Mouse (Mus musculus) urinary bladder, postnatal 10 days (tissue): Measurements from ENCODE around the gene Sorcs1.

ENCODE experiments used
- DNase-seq: peaks from one replicate; pipeline ENCODE4 v3.0.0; 2022; ENCODE audit warnings: low spot score

The Sorcs1 gene

DNA sequence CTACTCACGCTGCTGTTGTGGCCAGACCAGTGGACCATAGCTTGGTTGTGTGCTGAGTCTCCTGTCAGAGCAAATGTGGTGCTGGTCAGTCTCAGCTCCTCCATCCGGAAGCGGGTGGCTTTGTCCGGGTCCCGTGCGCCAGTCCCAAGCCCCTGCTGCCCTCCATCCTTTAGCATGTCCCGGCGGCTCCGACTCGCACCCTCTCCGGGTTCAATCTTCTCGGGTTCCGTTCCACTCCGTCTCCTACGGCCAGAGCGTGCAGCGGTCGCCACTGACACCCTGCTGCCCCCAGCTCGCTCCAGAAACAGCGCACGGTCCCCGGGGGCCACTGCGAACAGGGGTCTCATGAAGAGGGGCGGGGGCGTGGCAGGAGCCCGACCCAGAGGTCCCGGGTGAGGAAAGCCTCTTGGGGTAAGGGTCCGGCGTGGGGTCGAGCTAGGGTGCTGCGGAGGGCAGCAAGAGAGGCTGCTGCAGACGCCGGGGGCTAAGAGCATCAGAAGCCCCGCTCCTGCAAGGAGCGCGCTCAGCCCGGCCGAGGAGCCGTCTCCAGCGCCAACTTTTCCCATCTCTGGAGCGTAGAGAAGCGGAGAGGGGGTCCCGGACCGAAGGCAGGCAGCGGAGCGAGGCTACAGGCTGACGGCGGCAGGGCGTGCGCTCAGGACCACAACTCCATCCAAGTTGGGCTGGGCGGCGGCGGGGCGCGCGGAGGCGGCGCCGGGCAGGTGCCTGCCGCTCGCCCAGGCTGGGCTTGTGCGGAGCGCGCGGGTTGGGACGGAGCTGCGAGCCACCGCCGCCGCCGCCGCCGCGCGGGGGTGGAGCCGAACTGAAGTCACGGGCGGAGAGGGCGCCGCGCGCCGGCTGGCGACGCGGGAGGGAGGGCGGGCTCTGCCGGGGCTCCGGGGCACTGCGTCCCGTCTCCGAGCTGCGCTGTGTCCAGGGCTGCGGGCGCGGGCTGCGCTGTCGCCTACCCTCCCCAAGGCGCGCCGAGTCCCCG is at the start of gene Sorcs1:
TSS of gene Sorcs1 (minus strand) at position 744 of the 994 bp plus-strand sequence.
- DNase-seq: no peak

DNA sequence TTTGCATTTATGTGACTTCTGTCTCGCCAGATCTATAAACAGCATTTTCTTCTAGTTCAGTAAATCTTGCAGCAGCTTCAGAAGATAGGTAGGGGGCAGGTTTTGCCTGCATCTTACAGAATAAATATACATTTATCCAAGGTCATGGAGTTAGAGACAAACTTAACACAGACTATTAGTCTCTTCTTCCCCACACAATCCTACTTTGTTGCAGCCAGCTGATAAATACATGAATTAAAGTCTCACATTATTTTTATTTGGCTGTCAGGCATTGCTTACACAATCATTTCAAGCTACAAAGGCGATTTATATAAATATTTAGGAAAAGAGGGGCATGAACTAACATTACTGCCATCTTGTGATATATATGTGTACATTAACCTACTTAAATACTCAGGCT is 4.8 kb upstream of the Sorcs1 start:
- no peak for DNase-seq

DNA sequence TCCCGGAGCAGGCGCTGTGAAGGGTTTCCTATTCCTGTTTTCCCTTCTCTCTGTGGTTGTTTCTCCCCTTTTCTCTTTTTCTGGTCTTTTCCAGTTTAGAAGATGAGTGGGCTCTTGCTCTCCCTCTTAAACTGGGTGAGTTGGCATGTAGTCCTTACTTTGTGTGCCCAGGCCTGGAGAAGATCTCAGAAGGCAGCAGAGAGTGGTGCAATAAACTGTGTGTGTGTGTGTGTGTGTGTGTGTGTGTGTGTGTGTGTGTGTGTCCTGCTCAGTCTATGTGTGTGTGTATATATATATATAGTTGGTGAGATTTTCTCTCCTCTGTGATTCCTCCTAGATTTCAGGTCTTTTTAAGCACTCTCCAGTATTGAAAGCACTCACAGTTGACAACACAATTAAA is 500 bp upstream of the Sorcs1 start:
- no peak for DNase-seq

DNA sequence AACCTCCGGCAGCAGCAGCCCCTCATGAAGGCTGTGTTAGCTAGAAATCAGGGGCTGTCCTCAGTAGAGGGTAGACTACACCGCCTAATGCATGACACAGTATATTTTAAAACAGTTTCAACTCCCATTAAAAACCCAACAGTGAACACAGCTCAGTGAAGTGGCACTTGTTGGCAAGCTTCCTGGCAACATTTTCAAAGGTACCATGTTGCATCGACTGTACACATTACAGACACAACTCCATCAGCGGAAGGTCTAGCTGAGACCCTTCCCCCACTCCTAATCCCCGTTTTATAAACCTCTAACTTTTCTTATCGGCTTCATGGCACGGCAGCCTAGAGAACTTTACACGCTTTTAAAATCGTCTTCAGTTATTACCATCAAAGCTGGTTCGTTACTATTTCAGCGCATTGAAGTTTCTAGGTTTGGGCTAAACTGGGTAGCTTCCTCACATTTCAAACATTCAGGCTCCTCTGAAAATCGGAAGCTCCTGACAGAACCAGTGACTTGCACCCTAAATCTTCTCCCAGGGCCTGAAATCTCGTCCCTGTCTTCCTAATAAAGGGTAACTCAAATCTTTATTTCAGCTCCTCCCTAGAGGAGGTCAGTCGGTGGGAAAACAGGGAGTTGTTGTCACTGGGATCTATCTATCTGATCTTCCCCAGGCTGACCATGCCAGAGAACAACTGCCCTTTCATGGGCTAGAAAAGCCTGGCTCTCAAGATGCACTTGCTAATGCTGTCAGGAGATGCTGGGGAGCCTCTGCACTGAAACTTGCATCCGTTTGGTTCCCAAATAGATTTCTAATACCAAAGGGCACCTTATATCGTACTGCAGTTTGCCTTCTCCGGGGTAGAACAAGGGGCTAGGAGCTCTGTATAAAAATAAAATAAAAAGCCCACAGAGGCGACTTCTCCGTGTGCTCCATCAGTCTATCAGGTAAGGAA is 1.6 kb downstream of the Sorcs1 start:
- DNase-seq: no peak

DNA sequence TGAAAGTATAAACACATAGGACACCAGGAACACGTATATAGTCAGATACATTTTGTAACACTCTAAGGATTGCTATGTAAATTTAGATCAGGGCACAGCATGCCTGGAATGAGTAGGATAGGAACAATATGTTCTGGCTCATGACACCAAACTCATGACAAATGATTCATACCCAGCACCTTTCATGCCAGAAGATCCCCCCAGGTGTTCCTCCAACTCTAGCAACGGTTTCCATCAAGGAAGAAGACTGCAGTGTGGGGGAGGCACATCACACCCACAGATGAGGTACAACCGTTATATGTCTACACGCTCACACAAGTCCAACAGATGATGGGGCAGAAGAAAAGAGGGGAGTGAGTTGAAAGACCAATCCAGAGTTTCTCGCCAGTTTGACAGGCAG is 3.5 kb downstream of the Sorcs1 start:
- no peak for DNase-seq

DNA sequence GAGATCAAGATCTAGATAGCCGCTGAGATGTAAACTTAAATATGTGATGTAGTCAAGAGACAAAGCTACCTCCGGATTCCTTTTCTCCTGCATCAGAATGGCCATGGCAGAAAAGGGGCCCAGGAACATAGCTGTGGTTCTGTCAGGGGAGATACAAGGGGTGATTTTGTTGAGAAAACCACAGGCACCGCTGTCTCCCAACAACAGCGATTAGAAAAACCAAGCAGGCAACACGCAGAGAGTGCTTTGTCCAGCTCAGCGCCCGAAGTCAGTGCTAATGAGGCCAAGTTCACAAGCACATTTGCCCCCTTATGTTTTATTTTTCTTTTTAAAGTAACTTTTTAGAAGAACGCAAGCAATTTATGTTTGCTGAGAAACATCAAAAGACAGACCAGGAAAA is 10.9 kb downstream of the Sorcs1 start:
- no peak for DNase-seq

DNA sequence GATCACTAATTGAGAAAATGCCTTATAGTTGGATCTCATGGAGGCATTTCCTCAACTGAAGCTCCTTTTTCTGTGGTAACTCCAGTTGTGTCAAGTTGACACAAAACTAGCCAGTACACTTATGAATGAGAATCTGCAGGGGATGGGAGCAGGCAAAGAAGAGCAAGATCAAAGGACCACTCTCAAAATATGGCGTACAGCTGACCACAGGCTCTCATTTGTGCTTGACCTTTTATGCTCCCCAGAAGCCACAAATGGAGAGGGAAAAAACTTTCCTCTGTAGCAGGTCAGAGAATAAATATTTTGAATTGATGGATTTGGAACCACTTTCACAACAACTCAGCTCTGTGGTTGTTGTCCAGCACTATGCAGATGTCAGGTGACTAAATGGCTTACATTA is 14.1 kb downstream of the Sorcs1 start:
- no peak for DNase-seq

DNA sequence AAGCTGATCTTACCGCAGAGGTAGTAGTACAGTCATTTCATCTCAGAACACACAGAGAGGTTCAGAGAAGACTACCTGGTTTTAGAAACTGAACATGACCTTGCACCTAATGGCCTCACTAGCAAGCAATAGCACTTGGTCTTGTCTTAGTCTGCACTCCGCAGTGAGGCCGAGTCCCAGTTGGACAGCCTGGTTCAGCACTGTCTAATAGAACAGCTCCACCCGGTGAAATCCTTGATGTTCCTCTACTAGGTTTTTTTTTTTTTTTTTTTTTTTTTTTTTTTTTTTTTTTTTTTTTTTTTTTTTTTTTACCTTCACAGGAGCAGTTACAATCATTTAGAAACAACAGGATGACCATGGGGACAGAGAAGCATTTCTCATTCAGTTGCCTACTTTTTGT is 19.3 kb downstream of the Sorcs1 start:
- no peak for DNase-seq

DNA sequence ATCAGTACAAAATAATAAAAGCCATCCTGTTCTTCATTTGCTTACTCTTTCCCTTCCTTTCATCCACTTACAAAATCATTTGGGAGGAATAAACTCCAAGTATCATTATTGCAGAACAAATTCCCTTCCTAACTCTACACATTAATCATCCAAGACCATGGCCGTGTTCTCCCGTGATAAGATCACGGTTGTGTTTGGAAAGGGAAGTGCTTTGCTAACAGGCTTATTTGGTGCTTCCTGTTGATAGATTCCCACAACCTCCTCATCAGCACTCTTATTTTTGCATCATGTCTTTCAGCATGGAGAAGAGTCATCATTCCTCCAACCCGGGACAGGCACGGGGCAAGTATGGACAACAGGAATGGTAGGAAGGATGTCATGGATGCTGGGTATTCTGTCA is 25.7 kb downstream of the Sorcs1 start:
- no peak for DNase-seq

DNA sequence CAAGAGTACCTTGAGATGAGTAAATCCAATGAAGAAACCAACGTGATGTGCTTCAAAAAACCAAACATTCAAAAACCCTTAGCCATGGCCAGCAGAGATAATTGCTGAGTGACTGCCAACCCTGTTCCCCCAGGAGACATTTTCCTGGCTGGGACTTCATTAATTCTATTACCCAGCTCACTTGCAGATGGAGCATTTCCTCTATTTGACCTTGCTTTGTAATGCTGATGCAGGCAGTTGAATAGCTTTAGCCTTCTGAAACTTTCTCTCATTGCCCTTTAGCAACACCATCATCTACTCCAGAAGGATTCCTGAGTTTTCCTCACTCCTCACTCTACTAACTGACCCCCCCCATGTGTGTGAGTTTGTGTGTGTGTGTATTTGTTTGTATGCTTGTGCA is 34.6 kb downstream of the Sorcs1 start:
- no peak for DNase-seq

DNA sequence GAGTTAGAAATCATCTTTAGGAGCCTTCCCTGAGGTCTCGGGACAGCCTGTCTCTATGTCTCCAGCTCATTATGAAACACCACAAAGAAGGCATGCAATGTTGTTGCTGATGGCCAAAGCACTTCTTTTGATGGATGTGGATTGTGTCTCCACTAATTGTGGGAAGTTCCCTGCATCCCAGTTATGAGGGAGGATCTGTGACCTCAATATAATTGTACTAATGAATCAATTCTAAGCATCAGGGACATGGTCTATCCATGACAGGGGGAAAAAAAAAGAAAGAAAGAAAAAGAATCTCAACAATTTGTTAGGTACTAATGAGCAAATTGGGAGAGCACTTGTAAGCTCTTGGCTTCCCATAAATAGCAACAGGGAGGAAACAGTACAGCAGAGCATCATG is 36.3 kb downstream of the Sorcs1 start:
- no peak for DNase-seq

DNA sequence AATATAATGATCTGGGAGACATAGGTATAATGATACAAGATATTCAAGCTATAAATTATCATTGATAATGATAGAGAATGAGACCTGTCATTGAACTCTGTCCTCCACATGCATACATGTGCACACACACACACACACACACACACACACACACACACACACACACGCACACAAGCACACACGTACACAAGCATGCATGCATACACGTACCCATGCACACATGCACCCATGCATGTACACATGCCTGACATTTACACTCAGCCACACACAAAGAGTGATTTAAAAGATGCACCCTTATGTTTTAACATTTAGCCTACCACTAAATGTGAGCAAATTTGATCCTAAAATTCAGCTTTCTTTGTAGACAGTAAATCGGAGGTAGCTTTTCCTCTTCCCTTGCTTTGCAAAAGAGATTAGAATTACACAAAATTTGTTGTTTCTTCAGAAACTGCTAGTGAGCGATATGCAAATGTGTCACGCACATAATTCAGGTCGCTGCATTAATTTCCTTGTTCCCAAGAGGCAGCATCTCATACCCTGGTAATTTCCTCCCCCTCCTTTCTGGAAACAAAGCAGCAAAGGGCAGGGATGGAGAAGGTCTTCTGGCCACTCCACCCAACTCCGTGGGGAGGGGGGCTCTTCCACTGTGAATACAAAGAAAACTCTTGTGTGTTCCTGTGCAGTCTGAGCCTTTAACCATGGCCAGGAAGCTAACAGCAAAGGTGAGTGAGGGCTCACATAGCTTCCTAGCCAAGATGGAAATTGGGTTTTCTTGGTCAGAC is 38.0 kb downstream of the Sorcs1 start:
- DNase-seq: no peak

DNA sequence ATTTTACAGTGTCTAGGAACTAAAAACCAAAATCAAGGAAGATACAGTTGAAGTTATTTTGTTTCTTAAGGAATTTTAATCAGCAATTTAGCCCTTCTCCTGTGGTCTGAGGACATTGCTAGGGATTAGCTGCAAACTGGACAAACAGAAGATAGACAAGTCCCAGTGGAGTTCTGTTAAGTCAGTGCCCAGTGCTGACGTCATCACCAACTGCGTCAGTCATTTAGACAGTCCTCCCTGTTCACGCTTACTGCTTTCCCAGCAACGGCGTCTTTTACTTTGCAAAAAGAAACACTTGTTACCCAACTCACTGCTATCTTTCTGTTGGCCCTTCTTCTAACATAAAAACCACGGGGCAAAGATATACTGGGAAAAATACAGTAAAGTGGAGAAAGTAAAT is 40.3 kb downstream of the Sorcs1 start:
- no peak for DNase-seq

DNA sequence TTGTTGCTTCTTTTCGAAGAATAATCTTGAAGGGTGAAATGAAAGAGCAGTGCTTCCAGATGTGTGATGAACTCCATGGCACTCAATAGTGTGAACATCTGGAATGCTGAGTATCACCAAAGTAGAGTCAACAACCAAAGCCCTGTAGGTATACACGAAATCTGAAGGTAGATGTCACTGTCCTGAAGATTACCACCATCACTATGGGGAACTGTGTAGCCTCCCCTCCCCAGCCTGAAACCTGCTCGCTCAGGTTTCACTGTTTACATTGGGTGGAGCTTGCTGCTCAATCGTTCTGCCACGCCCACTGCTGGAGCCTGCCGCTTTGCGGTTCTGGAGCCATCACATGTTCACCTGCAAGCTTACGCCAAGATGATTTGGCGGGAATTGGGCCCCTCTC is 64.4 kb downstream of the Sorcs1 start:
- no peak for DNase-seq

DNA sequence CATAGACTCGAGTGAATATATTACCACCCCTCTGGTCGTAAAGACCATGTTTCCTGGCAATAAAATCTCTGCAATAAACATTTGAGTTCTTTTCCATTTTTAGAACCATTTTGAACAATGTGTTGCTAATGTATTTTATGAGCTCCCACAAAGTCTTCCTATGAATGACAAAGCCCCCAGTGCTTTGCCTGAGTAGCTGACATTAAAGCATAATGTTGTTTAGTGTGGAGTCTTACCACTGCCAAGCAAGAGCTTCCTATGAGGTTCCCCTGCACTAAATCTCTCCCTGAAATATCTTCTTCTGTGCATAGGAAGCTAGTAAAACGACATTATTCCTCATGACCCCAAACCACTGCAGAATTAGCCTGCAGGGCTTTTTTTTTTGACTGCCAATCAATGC is 66.8 kb downstream of the Sorcs1 start:
- DNase-seq: no peak

DNA sequence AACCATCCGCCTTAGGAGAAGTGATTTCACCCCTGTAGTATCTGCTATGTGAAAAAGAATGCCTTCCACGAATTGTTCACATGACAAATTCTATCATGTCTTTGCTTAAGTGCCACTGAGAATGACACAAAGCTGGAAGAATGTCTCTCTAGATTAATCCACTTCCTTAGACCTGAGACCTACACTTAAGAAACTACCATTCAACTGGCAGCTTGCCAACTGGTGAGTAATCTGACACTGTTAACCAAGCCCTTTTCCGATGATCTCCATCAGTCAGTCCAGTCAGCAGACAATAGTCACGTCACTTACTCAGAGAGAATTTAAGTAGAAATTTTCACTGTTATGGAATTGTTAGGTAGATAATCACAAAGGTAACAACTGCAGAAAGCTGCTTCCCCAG is 74.6 kb downstream of the Sorcs1 start:
- DNase-seq: no peak

DNA sequence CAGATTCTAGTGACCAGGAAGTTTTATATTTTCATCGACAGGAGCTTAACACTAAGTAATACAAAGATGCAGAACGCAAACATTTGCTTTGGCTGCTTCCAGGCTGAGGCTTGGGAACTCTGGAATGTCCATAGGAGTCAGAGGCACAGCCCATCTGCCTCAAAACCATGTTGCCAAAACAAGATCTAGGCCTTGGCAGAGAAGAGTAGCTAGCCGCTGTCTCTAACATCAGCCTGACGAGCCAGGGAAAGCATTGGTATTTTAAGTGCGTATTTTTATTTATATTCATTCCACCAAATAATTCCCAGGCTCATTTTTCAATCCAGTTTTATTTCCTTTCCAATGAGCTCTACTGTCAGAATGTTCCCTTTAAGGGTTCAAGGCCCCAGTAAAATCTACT is 75.1 kb downstream of the Sorcs1 start:
- DNase-seq: no peak

DNA sequence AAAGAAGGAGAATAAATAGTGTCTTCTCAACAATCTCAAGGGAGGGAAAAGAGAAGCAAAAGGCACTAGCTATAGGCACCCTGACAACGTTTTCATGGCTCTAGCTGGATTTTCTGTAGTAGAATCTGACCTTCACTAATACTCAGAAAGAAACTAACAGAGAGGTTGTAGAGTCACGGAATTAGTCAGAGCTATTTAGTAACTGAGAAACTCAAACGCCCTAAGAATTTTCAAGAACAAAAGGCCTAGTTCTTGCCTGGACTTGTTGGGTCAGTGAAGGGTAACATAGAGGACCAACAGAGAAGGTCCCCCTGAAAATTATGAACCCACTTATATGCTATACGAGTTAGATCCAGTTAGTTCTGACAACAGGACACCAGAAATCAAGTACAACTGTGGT is 81.1 kb downstream of the Sorcs1 start:
- DNase-seq: no peak

DNA sequence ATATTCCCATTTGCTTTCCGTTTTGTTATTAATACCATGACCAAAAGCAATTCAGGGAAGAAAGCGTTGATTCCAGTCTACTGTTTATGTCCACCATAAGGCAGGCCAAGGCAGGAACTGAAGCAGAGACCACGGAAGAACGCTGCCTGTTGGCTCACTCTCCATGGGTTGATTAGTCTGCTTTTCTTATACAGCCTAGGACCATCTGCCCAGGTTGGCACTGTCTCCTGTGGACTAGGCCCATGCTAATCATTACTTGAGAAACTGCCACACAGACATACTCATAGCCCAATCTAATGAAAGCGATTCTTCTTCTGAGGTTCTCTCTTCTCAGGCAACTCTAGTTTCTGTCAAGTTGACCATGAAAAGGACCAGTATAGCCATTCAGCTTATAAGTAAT is 92.3 kb downstream of the Sorcs1 start:
- DNase-seq: no peak

DNA sequence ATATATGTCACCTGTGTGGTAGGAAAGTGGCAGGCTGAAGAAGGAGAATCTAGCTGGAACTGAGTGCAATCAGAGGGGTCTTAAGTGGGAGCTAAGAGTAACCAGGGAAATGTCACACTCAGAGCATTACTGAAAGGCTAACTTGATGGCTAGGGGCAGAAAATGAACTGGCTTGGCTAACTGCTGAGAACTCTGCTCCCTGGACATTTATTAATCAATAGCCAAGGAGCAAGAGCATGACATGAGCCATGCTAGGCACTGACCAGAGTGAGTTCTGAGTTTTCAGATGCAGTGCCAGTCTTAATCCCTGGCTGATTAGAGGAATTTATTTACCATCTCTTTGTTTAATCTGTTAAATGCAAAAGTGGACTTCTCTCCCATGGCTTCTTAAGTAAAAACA is 95.5 kb downstream of the Sorcs1 start:
- no peak for DNase-seq

DNA sequence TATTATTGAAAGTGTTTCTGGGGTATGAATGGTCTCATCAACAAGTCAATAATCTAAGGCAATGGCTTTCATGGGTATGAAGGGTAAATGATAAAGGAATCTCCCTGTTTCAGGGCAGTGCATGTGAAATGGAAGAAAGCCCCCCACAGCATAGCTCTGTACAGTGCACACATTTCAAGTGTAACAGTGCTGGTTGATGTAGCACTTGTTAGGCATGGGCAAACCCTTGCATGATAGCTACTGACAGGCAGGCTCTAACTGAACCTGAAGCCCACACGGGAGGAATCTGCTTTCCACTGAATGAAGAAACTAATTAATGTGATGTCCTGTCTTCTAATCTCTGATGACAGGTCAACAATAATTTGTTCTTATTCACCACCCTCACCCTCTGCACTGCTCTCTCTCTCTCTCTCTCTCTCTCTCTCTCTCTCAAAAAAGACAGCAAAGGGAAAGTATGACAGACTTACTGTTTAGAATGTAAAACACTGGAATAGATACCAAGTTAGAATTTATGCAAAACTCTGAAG is 108.7 kb downstream of the Sorcs1 start:
- DNase-seq: no peak

DNA sequence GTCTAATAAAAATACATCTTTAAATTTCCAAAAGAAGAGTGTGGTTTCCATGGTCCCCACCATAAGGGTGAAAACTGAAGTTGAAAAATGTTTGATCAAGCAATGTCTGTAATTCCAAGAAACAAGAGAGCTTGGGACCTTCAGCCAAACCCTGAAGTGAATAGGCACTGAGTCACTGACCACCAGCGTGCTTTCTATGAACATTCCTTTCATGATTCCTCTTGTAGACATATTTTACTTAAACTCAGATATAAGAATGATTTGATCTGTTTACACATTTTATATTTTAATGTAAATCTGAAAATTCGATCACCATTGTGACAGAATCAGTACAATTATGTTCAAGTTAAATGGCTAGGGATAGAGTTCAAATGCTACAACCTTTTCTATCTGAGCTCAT is 112.1 kb downstream of the Sorcs1 start:
- no peak for DNase-seq
